Mouse (Mus musculus) heart, embryonic 14.5 days (tissue): ENCODE data around the gene Col12a1. TPM values are rescaled to one million over a fixed set of nuclear protein-coding genes. Genes with fewer than 3 reads are reported as not detected.
A peak's percentile ranks its signal among the peaks of the same experiment; 100 is the strongest.

Experiments
- ATAC-seq: fragments of 200-750 bp; cut with Nextera tagmentation; 2 replicates; pipeline ENCODE4 v1.8.0; 2017; ENCODE audit warnings: low read depth, moderate TSS enrichment; ENCODE audit not compliant: insufficient number of reproducible peaks, insufficient read depth, low FRiP score
- H3K27ac ChIP-seq, 2 experiments: fragments of 200-500 bp in 1 of 2; fragments of 300-500 bp in 1 of 2; sonication (generic) in 1 of 2; replicated peaks in 1 of 2; 2 replicates each; pipeline ENCODE4 v1.5.1; 2012 to 2014; ENCODE audit warnings: low read depth in 2 of 2, low read length in 2 of 2, control low read depth in 1 of 2, mild to moderate bottlenecking in 1 of 2, mixed read lengths in 1 of 2; ENCODE audit not compliant: control insufficient read depth in 1 of 2, insufficient read depth in 1 of 2
- H3K27me3 ChIP-seq: fragments of 300-500 bp; sonication (generic); 2 replicates; pipeline ENCODE4 v1.6.1; 2014; ENCODE audit warnings: mild to moderate bottlenecking, low read length, control low read depth; ENCODE audit not compliant: control insufficient read depth, insufficient read depth
- H3K36me3 ChIP-seq: fragments of 300-500 bp; sonication (generic); 2 replicates; pipeline ENCODE4 v1.6.1; 2014; ENCODE audit warnings: mild to moderate bottlenecking, control low read depth, low read length, mixed read lengths; ENCODE audit not compliant: control insufficient read depth, insufficient read depth
- H3K4me1 ChIP-seq, 2 experiments: fragments of 200-500 bp in 1 of 2; fragments of 300-500 bp in 1 of 2; sonication (generic) in 1 of 2; 2 replicates each; pipeline ENCODE4 v1.6.1; 2012 to 2014; ENCODE audit warnings: low read length in 2 of 2, control low read depth in 1 of 2, mixed read lengths in 1 of 2; ENCODE audit not compliant: control insufficient read depth in 2 of 2, insufficient read depth in 2 of 2
- H3K4me2 ChIP-seq: fragments of 300-500 bp; sonication (generic); 2 replicates; pipeline ENCODE4 v1.6.1; 2014; ENCODE audit warnings: mild to moderate bottlenecking, low read length
- H3K4me3 ChIP-seq, 2 experiments: fragments of 200-500 bp in 1 of 2; fragments of 300-500 bp in 1 of 2; sonication (generic) in 1 of 2; 2 replicates each; pipeline ENCODE4 v1.5.1; 2012 to 2014; ENCODE audit warnings: low read length in 2 of 2, mild to moderate bottlenecking in 2 of 2, control low read depth in 1 of 2, low read depth in 1 of 2, moderate library complexity in 1 of 2; ENCODE audit not compliant: control insufficient read depth in 1 of 2, insufficient read depth in 1 of 2
- H3K9ac ChIP-seq: fragments of 300-500 bp; sonication (generic); 2 replicates; pipeline ENCODE4 v1.6.1; 2014; ENCODE audit warnings: mild to moderate bottlenecking, low read length
- H3K9me3 ChIP-seq: fragments of 300-500 bp; sonication (generic); 2 replicates; pipeline ENCODE4 v1.6.1; 2016; ENCODE audit warnings: low read length, control low read depth; ENCODE audit not compliant: control insufficient read depth
- WGBS: fragments of 180-500 bp; shearing (Covaris S2); extraction: QIAGEN DNeasy Blood & Tissue Kit; methylation state at CpG from one replicate; pipeline ENCODE4 v1.1.7; 2014; 5-methylcytosine and 5-hydroxymethylcytosine counted together
- polyA plus RNA-seq: library from polyadenylated mRNA; unstranded; fragments of >200 nt; fragmentation: Nextera tagmentation; extraction: Ambion mirVana; gene quantifications from 2 replicates; pipeline ENCODE4 v1.2.1, GENCODE M21; 2014

The Col12a1 gene
- polyA plus RNA-seq, 1 experiment from 2014 or later, result 18.4 TPM

GRCm38 (mm10) chr9:79616040-79616439 is 102.6 kb downstream of the Col12a1 start:
- Histone ChIP-seq H3K4me3 (no peak overlapping the region), H3K27me3 (no peaks in the 10 kb centered on the region), H3K4me2 (no peak overlapping the region), H3K4me1 (peaks cover 5 to 21% of the 10 kb centered on the region in 2 experiments; a peak in 3 of 4 replicates), H3K27ac (peak overlapping the region in 1 of 2 experiments; percentile 66; a peak in 2 of 4 replicates), H3K36me3 (peaks cover 6% of the 10 kb centered on the region), H3K9me3 (no peaks in the 10 kb centered on the region), H3K9ac (no peak overlapping the region)
- 82% methylated on average over 5 of the region's 5 CpGs for WGBS
- ATAC-seq, result no peak

GRCm38 (mm10) chr9:79610286-79610685 is 108.3 kb downstream of the Col12a1 start:
- H3K36me3 ChIP-seq, result peaks cover 6% of the 10 kb centered on the region
- no peak for ATAC-seq
- H3K27ac ChIP-seq, result no peak overlapping the region
- H3K4me2 ChIP-seq, result no peak overlapping the region
- H3K27me3 ChIP-seq, result no peaks in the 10 kb centered on the region
- H3K4me3 ChIP-seq, result no peak overlapping the region
- no peak overlapping the region for H3K9ac ChIP-seq
- 77% methylated on average over 6 of the region's 6 CpGs for WGBS
- H3K9me3 ChIP-seq, result no peaks in the 10 kb centered on the region
- no peaks in the 10 kb centered on the region; a peak in 1 of 4 replicates for H3K4me1 ChIP-seq

- Histone ChIP-seq H3K9ac (no peak overlapping the region), H3K4me3 (no peak overlapping the region), H3K4me2 (no peak overlapping the region), H3K27me3 (no peaks in the 10 kb centered on the region), H3K27ac (no peak overlapping the region), H3K4me1 (no peaks in the 10 kb centered on the region; a peak in 1 of 4 replicates), H3K9me3 (no peaks in the 10 kb centered on the region), H3K36me3 (peaks cover 6% of the 10 kb centered on the region)
- 86% methylated on average over 4 of the region's 4 CpGs for WGBS
- no peak for ATAC-seq
These were observed 109.0 kb downstream of the Col12a1 start for GRCm38 (mm10) chr9:79609661-79610060.

GRCm38 (mm10) chr9:79608795-79609194 is 109.8 kb downstream of the Col12a1 start:
- no peak overlapping the region for H3K27ac ChIP-seq
- H3K4me2 ChIP-seq, result no peak overlapping the region
- H3K27me3 ChIP-seq, result no peaks in the 10 kb centered on the region
- no peak overlapping the region for H3K4me3 ChIP-seq
- WGBS, result 72% methylated on average over 1 of the region's 1 CpGs
- H3K9me3 ChIP-seq, result no peaks in the 10 kb centered on the region
- ATAC-seq, result no peak
- H3K9ac ChIP-seq, result no peak overlapping the region
- peaks cover 6% of the 10 kb centered on the region for H3K36me3 ChIP-seq
- H3K4me1 ChIP-seq, result no peaks in the 10 kb centered on the region; a peak in 1 of 4 replicates

GRCm38 (mm10) chr9:79608062-79608531 is 110.5 kb downstream of the Col12a1 start:
- Histone ChIP-seq H3K4me2 (no peak overlapping the region), H3K36me3 (peaks cover 6% of the 10 kb centered on the region), H3K4me1 (no peaks in the 10 kb centered on the region; a peak in 1 of 4 replicates), H3K9ac (no peak overlapping the region), H3K27ac (no peak overlapping the region), H3K27me3 (no peaks in the 10 kb centered on the region), H3K4me3 (no peak overlapping the region), H3K9me3 (no peaks in the 10 kb centered on the region)
- WGBS, result 67% methylated on average over 4 of the region's 4 CpGs
- ATAC-seq, result no peak

GRCm38 (mm10) chr9:79606122-79606521 is 112.5 kb downstream of the Col12a1 start:
- Histone ChIP-seq H3K36me3 (0 out of 2 replicates have a peak, but pooled peaks cover 3% of the 10 kb centered on the region), H3K27me3 (no peaks in the 10 kb centered on the region), H3K4me3 (no peak overlapping the region), H3K27ac (no peak overlapping the region), H3K9me3 (no peaks in the 10 kb centered on the region), H3K4me1 (no peaks in the 10 kb centered on the region; a peak in 1 of 4 replicates), H3K4me2 (no peak overlapping the region), H3K9ac (no peak overlapping the region)
- WGBS, result 81% methylated on average over 5 of the region's 5 CpGs
- ATAC-seq, result no peak

GRCm38 (mm10) chr9:79605722-79606121 is 112.9 kb downstream of the Col12a1 start:
- no peak overlapping the region for H3K4me2 ChIP-seq
- H3K27ac ChIP-seq, result no peak overlapping the region
- no peak overlapping the region for H3K9ac ChIP-seq
- no peak for ATAC-seq
- no peaks in the 10 kb centered on the region for H3K27me3 ChIP-seq
- WGBS, result 72% methylated on average over 5 of the region's 5 CpGs
- peaks cover 0 to under 1% of the 10 kb centered on the region in 2 experiments; a peak in 1 of 4 replicates for H3K4me1 ChIP-seq
- H3K4me3 ChIP-seq, result no peak overlapping the region
- no peaks in the 10 kb centered on the region for H3K9me3 ChIP-seq
- 0 out of 2 replicates have a peak, but pooled peaks cover 3% of the 10 kb centered on the region for H3K36me3 ChIP-seq

GRCm38 (mm10) chr9:79604546-79604945 is 114.1 kb downstream of the Col12a1 start:
- no peaks in the 10 kb centered on the region for H3K9me3 ChIP-seq
- ATAC-seq, result no peak
- 93% methylated on average over 3 of the region's 3 CpGs for WGBS
- H3K4me2 ChIP-seq, result no peak overlapping the region
- H3K9ac ChIP-seq, result no peak overlapping the region
- no peak overlapping the region for H3K27ac ChIP-seq
- H3K36me3 ChIP-seq, result 0 out of 2 replicates have a peak, but pooled peaks cover 3% of the 10 kb centered on the region
- peaks cover 5 to 12% of the 10 kb centered on the region in 2 experiments for H3K4me1 ChIP-seq
- no peaks in the 10 kb centered on the region for H3K27me3 ChIP-seq
- no peak overlapping the region for H3K4me3 ChIP-seq
